Mouse (Mus musculus): Measurements from ENCODE around the gene Cdh22.

- TF ChIP-seq POLR2A (IDR thresholded peaks at IDR 0.05; ENCODE audit: insufficient read length, low read depth) (no peak), TCF3 (IDR thresholded peaks at IDR 0.05; ENCODE audit: insufficient read length, low read depth) (no peak), USF1 (IDR thresholded peaks at IDR 0.05; ENCODE audit: low read depth) (no peak), TCF12 (IDR thresholded peaks at IDR 0.05; ENCODE audit: insufficient read depth, poor library complexity, severe bottlenecking) (no peak), REST (IDR thresholded peaks at IDR 0.05; ENCODE audit: insufficient read depth, insufficient read length) (no peak), MYOD1 (IDR thresholded peaks at IDR 0.05; ENCODE audit: control insufficient read depth in 1 of 3, insufficient read length in 2 of 3, low read depth in 2 of 3) (no peak), E2F4 (IDR thresholded peaks at IDR 0.05; ENCODE audit: insufficient read depth) (no peak)
Measured at GRCm38 (mm10) chr2:165133566-165133965, 101.1 kb downstream of the Cdh22 start.

Measured in myocyte (in vitro differentiated cells).